Mouse (Mus musculus): Measurements from ENCODE around the gene Actn3. TPM values are rescaled to one million over a fixed set of nuclear protein-coding genes. Genes with fewer than 3 reads are reported as not detected.
"Not testable (repeated sequence)": the region's sequence is repeated elsewhere in the genome, so short reads cannot be mapped to it uniquely, and the experiment has no call there.

The Actn3 gene
- polyA plus RNA-seq, 1 experiment from 2014 or later, result 0.56 TPM

- H3K4me1 ChIP-seq (replicated peaks; ENCODE audit: control insufficient read depth, insufficient read depth, low read length), result no peaks in the 10 kb centered on the region
- peaks cover 23% of the 10 kb centered on the region for H3K36me3 ChIP-seq (ENCODE audit: control insufficient read depth, insufficient read depth)
- H3K9me3 ChIP-seq (ENCODE audit: control insufficient read depth), result no peaks in the 10 kb centered on the region
- peak; percentile 70 for ATAC-seq
- WGBS, result 36% methylated on average over 16 of the region's 16 CpGs
- H3K4me3 ChIP-seq (ENCODE audit: low read depth, low read length), result no peak overlapping the region
- no peak for TF ChIP-seq CTCF (IDR thresholded peaks at IDR 0.05; ENCODE audit: low read depth)
- peak overlapping the region; percentile 30 for H3K4me2 ChIP-seq (replicated peaks; ENCODE audit: low read depth)
- H3K27me3 ChIP-seq (replicated peaks; ENCODE audit: control insufficient read depth, insufficient read depth, low read length), result no peaks in the 10 kb centered on the region
- H3K9ac ChIP-seq (ENCODE audit: low read depth, low read length), result no peak overlapping the region
- H3K27ac ChIP-seq (ENCODE audit: low read depth, low read length), result no peak overlapping the region
These were observed 49.1 kb downstream of the Actn3 start for GRCm38 (mm10) chr19:4828444-4829114.

- no peaks in the 10 kb centered on the region; the same call in 1 of the 2 replicates for H3K4me1 ChIP-seq (replicated peaks; ENCODE audit: control insufficient read depth, insufficient read depth, low read length)
- H3K9me3 ChIP-seq (ENCODE audit: control insufficient read depth), result no peaks in the 10 kb centered on the region
- peak overlapping the region; percentile 32; the same call in 1 of the 2 replicates for H3K4me2 ChIP-seq (replicated peaks; ENCODE audit: low read depth)
- WGBS, result 38% methylated on average over 5 of the region's 5 CpGs
- peak overlapping the region; percentile 57; the same call in 1 of the 2 replicates for H3K27ac ChIP-seq (ENCODE audit: low read depth, low read length)
- H3K36me3 ChIP-seq (ENCODE audit: control insufficient read depth, insufficient read depth), result peaks cover 13% of the 10 kb centered on the region
- no peak overlapping the region for H3K4me3 ChIP-seq (ENCODE audit: low read depth, low read length)
- H3K9ac ChIP-seq (ENCODE audit: low read depth, low read length), result no peak overlapping the region
- TF ChIP-seq CTCF (IDR thresholded peaks at IDR 0.05; ENCODE audit: low read depth), result peak; percentile 62
- no peaks in the 10 kb centered on the region for H3K27me3 ChIP-seq (replicated peaks; ENCODE audit: control insufficient read depth, insufficient read depth, low read length)
- peak; percentile 91 for ATAC-seq
These were observed 56.9 kb downstream of the Actn3 start for GRCm38 (mm10) chr19:4820678-4821303.

- Histone ChIP-seq H3K9ac (ENCODE audit: low read depth, low read length) (no peak overlapping the region), H3K9me3 (ENCODE audit: control insufficient read depth) (0 out of 2 replicates have a peak, but pooled peaks cover 3% of the 10 kb centered on the region), H3K4me3 (ENCODE audit: low read depth, low read length) (no peak overlapping the region), H3K4me2 (replicated peaks; ENCODE audit: low read depth) (peak overlapping the region; percentile 17; the same call in 1 of the 2 replicates), H3K36me3 (ENCODE audit: control insufficient read depth, insufficient read depth) (no peaks in the 10 kb centered on the region), H3K4me1 (replicated peaks; ENCODE audit: control insufficient read depth, insufficient read depth, low read length) (no peaks in the 10 kb centered on the region; the same call in 1 of the 2 replicates), H3K27ac (ENCODE audit: low read depth, low read length) (peak overlapping the region; percentile 79), H3K27me3 (replicated peaks; ENCODE audit: control insufficient read depth, insufficient read depth, low read length) (no peaks in the 10 kb centered on the region)
- TF ChIP-seq CTCF (IDR thresholded peaks at IDR 0.05; ENCODE audit: low read depth), result no peak
- 16% methylated on average over 1 of the region's 1 CpGs for WGBS
- peak; percentile 90 for ATAC-seq
These were observed 60.4 kb downstream of the Actn3 start for GRCm38 (mm10) chr19:4817182-4817835.

- H3K27me3 ChIP-seq (replicated peaks; ENCODE audit: control insufficient read depth, insufficient read depth, low read length), result no peaks in the 10 kb centered on the region
- no peaks in the 10 kb centered on the region for H3K36me3 ChIP-seq (ENCODE audit: control insufficient read depth, insufficient read depth)
- no peak overlapping the region for H3K27ac ChIP-seq (ENCODE audit: low read depth, low read length)
- WGBS, result 85% methylated on average over 6 of the region's 6 CpGs
- no peak overlapping the region for H3K9ac ChIP-seq (ENCODE audit: low read depth, low read length)
- H3K4me3 ChIP-seq (ENCODE audit: low read depth, low read length), result no peak overlapping the region
- H3K9me3 ChIP-seq (ENCODE audit: control insufficient read depth), result 0 out of 2 replicates have a peak, but pooled peaks cover 3% of the 10 kb centered on the region
- peaks cover 5% of the 10 kb centered on the region; the same call in 1 of the 2 replicates for H3K4me1 ChIP-seq (replicated peaks; ENCODE audit: control insufficient read depth, insufficient read depth, low read length)
- no peak for ATAC-seq
- H3K4me2 ChIP-seq (replicated peaks; ENCODE audit: low read depth), result no peak overlapping the region
- peak; percentile 56 for TF ChIP-seq CTCF (IDR thresholded peaks at IDR 0.05; ENCODE audit: low read depth)
These were observed 64.7 kb downstream of the Actn3 start for GRCm38 (mm10) chr19:4813015-4813414.

GRCm38 (mm10) chr19:4812334-4812949 lies 65.3 kb downstream of the Actn3 start:
- H3K4me3 ChIP-seq (ENCODE audit: low read depth, low read length), result peak overlapping the region; percentile 83
- H3K9ac ChIP-seq (ENCODE audit: low read depth, low read length); H3K4me1 ChIP-seq (replicated peaks; ENCODE audit: control insufficient read depth, insufficient read depth, low read length); H3K36me3 ChIP-seq (ENCODE audit: control insufficient read depth, insufficient read depth); H3K9me3 ChIP-seq (ENCODE audit: control insufficient read depth); H3K27me3 ChIP-seq (replicated peaks; ENCODE audit: control insufficient read depth, insufficient read depth, low read length); ATAC-seq: not testable (repeated sequence)
- peak overlapping the region; percentile 92 for H3K27ac ChIP-seq (ENCODE audit: low read depth, low read length)
- TF ChIP-seq CTCF (IDR thresholded peaks at IDR 0.05; ENCODE audit: low read depth), result peak; percentile 31; the same call in 1 of the 2 replicates
- peak overlapping the region; percentile 71 for H3K4me2 ChIP-seq (replicated peaks; ENCODE audit: low read depth)
- 76% methylated on average over 8 of the region's 8 CpGs for WGBS

GRCm38 (mm10) chr19:4811909-4812242 lies 65.8 kb downstream of the Actn3 start:
- no peak for ATAC-seq
- H3K9me3 ChIP-seq (ENCODE audit: control insufficient read depth), result 0 out of 2 replicates have a peak, but pooled peaks cover 3% of the 10 kb centered on the region
- peak overlapping the region; percentile 83 for H3K4me3 ChIP-seq (ENCODE audit: low read depth, low read length)
- peak overlapping the region; percentile 71 for H3K4me2 ChIP-seq (replicated peaks; ENCODE audit: low read depth)
- TF ChIP-seq CTCF (IDR thresholded peaks at IDR 0.05; ENCODE audit: low read depth), result peak; percentile 15; the same call in 1 of the 2 replicates
- under 1% methylated on average over 12 of the region's 12 CpGs for WGBS
- 0 out of 2 replicates have a peak, but pooled peaks cover 5% of the 10 kb centered on the region for H3K4me1 ChIP-seq (replicated peaks; ENCODE audit: control insufficient read depth, insufficient read depth, low read length)
- no peaks in the 10 kb centered on the region for H3K36me3 ChIP-seq (ENCODE audit: control insufficient read depth, insufficient read depth)
- peak overlapping the region; percentile 58 for H3K9ac ChIP-seq (ENCODE audit: low read depth, low read length)
- H3K27me3 ChIP-seq (replicated peaks; ENCODE audit: control insufficient read depth, insufficient read depth, low read length), result no peaks in the 10 kb centered on the region
- H3K27ac ChIP-seq (ENCODE audit: low read depth, low read length), result peak overlapping the region; percentile 92

Other genes with a start within 250 kb of the Actn3 start
- gene Gm960, start 179.2 kb downstream of the Actn3 start, polyA plus RNA-seq (2015; fragmentation: Nextera tagmentation; extraction: Ambion mirVana), result 1.0 and 1.1 TPM in 2 replicates
- gene Sptbn2, start 166.7 kb downstream of the Actn3 start, polyA plus RNA-seq (2015; fragmentation: Nextera tagmentation; extraction: Ambion mirVana), result 0.27 and 0.31 TPM in 2 replicates
- gene Rbm4b, start 121.4 kb downstream of the Actn3 start, polyA plus RNA-seq (2015; fragmentation: Nextera tagmentation; extraction: Ambion mirVana), result 17.0 and 18.3 TPM in 2 replicates
- gene Rbm4, start 84.0 kb downstream of the Actn3 start, polyA plus RNA-seq (2015; fragmentation: Nextera tagmentation; extraction: Ambion mirVana), result 20.3 and 21.6 TPM in 2 replicates
- gene Gm21992, start 66.3 kb downstream of the Actn3 start, polyA plus RNA-seq (2015; fragmentation: Nextera tagmentation; extraction: Ambion mirVana), result 18.4 and 19.5 TPM in 2 replicates
- 21.1 and 21.8 TPM in 2 replicates for gene Rbm14, start 66.3 kb downstream of the Actn3 start, polyA plus RNA-seq (2015; fragmentation: Nextera tagmentation; extraction: Ambion mirVana)
- gene Ccs, start 38.6 kb downstream of the Actn3 start, polyA plus RNA-seq (2015; fragmentation: Nextera tagmentation; extraction: Ambion mirVana), result 44.9 and 46.3 TPM in 2 replicates
- not detected in 2 replicates for gene Ccdc87, start 38.5 kb downstream of the Actn3 start, polyA plus RNA-seq (2015; fragmentation: Nextera tagmentation; extraction: Ambion mirVana)
- gene Ctsf, start 22.8 kb downstream of the Actn3 start, polyA plus RNA-seq (2015; fragmentation: Nextera tagmentation; extraction: Ambion mirVana), result 15.6 and 16.4 TPM in 2 replicates
- gene Zdhhc24, start 759 bp upstream of the Actn3 start, polyA plus RNA-seq (2015; fragmentation: Nextera tagmentation; extraction: Ambion mirVana), result 7.6 and 9.1 TPM in 2 replicates
- gene Bbs1, start 28.7 kb upstream of the Actn3 start, polyA plus RNA-seq (2015; fragmentation: Nextera tagmentation; extraction: Ambion mirVana), result 0.60 and 0.98 TPM in 2 replicates
- gene Dpp3, start 50.4 kb upstream of the Actn3 start, polyA plus RNA-seq (2015; fragmentation: Nextera tagmentation; extraction: Ambion mirVana), result 59.2 and 60.0 TPM in 2 replicates
- gene Peli3, start 65.2 kb upstream of the Actn3 start, polyA plus RNA-seq (2015; fragmentation: Nextera tagmentation; extraction: Ambion mirVana), result 0.46 and 0.89 TPM in 2 replicates
- gene Mrpl11, start 84.2 kb upstream of the Actn3 start, polyA plus RNA-seq (2015; fragmentation: Nextera tagmentation; extraction: Ambion mirVana), result 73.7 and 78.1 TPM in 2 replicates
- gene Npas4, start 112.4 kb upstream of the Actn3 start, polyA plus RNA-seq (2015; fragmentation: Nextera tagmentation; extraction: Ambion mirVana), result 0.09 and 0.12 TPM in 2 replicates
- gene Slc29a2, start 146.0 kb upstream of the Actn3 start, polyA plus RNA-seq (2015; fragmentation: Nextera tagmentation; extraction: Ambion mirVana), result 1.3 and 1.8 TPM in 2 replicates
- gene B4gat1, start 160.9 kb upstream of the Actn3 start, polyA plus RNA-seq (2015; fragmentation: Nextera tagmentation; extraction: Ambion mirVana), result 16.2 and 17.9 TPM in 2 replicates
- 0.56 TPM in 1 of 2 replicates, not detected in the other for gene AC124502.3, start 161.0 kb upstream of the Actn3 start, polyA plus RNA-seq (2015; fragmentation: Nextera tagmentation; extraction: Ambion mirVana)
- gene Brms1, start 163.4 kb upstream of the Actn3 start, polyA plus RNA-seq (2015; fragmentation: Nextera tagmentation; extraction: Ambion mirVana), result 33.2 and 33.4 TPM in 2 replicates
- gene Rin1, start 172.6 kb upstream of the Actn3 start, polyA plus RNA-seq (2015; fragmentation: Nextera tagmentation; extraction: Ambion mirVana), result 0.77 and 0.78 TPM in 2 replicates
- gene Cd248, start 190.2 kb upstream of the Actn3 start, polyA plus RNA-seq (2015; fragmentation: Nextera tagmentation; extraction: Ambion mirVana), result 19.9 and 23.0 TPM in 2 replicates
- 4.0 TPM in 2 replicates for gene Tmem151a, start 207.6 kb upstream of the Actn3 start, polyA plus RNA-seq (2015; fragmentation: Nextera tagmentation; extraction: Ambion mirVana)
- 182 and 198 TPM in 2 replicates for gene Yif1a, start 210.6 kb upstream of the Actn3 start, polyA plus RNA-seq (2015; fragmentation: Nextera tagmentation; extraction: Ambion mirVana)
- 5.6 and 5.8 TPM in 2 replicates for gene Cnih2, start 220.6 kb upstream of the Actn3 start, polyA plus RNA-seq (2015; fragmentation: Nextera tagmentation; extraction: Ambion mirVana)
- 185 TPM in 2 replicates for gene Rab1b, start 229.2 kb upstream of the Actn3 start, polyA plus RNA-seq (2015; fragmentation: Nextera tagmentation; extraction: Ambion mirVana)
- gene Klc2, start 240.7 kb upstream of the Actn3 start, polyA plus RNA-seq (2015; fragmentation: Nextera tagmentation; extraction: Ambion mirVana), result 8.0 and 9.1 TPM in 2 replicates

Data from intestine, postnatal 0 days (tissue).